ENCODE assay signal across 37 mouse cellular contexts in the genomic region with DNA sequence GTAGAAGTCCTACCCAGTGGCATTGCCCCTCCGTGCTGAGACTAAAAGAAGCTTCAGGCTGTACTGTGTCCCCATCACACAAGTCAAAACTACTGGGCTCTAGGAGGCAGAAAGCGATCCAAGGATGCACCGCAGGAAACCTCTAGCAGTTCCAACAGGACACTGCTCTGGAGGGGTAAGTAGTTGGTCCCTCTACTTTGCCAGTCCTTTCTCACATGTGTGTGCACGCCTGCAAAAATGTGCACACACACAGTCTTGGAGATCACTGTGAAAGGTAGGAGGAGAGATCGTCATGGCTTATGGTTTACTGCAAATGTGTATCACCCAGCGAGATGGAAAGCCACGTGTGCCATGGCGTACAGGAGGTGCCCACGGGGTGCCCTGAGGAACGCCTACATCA. TPM values are rescaled to one million over a fixed set of nuclear protein-coding genes. Genes with fewer than 3 reads are reported as not detected.
"Had no signal": no experiment of that assay in that cellular context is flagged by ENCODE, and none has a peak within 500 bp of the region (broad histone marks: within the 10 kb centered on the region; RNA-seq: fewer than 3 reads in every experiment).

No protein-coding gene starts in this region.

- DNase-seq: liver; liver, embryonic 13.5 days; liver, postnatal 0 days; lung, adult 18-20 months; lung, adult 2 months; lung, embryonic 14.5 days; lung, postnatal 10 days; lung, postnatal 14 days; lung, postnatal 36 days; lung, postnatal 4 days; midbrain, embryonic 14.5 days had no signal

- H3K27me3 ChIP-seq: limb, embryonic 12.5 days; limb, embryonic 13.5 days; limb, embryonic 15.5 days; liver, embryonic 12.5 days; liver, embryonic 13.5 days; liver, embryonic 15.5 days; lung, embryonic 15.5 days; megakaryocyte, embryonic 14.5 days; midbrain, embryonic 12.5 days; midbrain, embryonic 13.5 days; midbrain, embryonic 15.5 days; neural tube, embryonic 12.5 days had no signal

- H3K4me3 ChIP-seq: limb, embryonic 10.5 days; limb, embryonic 12.5 days; limb, embryonic 13.5 days; limb, embryonic 15.5 days; liver, embryonic 12.5 days; liver, embryonic 13.5 days; liver, embryonic 15.5 days; lung, embryonic 15.5 days; megakaryocyte, embryonic 14.5 days; midbrain, embryonic 10.5 days; midbrain, embryonic 12.5 days; midbrain, embryonic 13.5 days; midbrain, embryonic 15.5 days; myocyte; neural tube, embryonic 12.5 days had no signal

- H3K4me1 ChIP-seq: limb, embryonic 10.5 days; limb, embryonic 12.5 days; liver, embryonic 12.5 days; liver, embryonic 13.5 days; liver, embryonic 15.5 days; megakaryocyte, embryonic 14.5 days; midbrain, embryonic 10.5 days; midbrain, embryonic 12.5 days; midbrain, embryonic 13.5 days; midbrain, embryonic 15.5 days; neural tube, embryonic 12.5 days had no signal

- H3K27ac ChIP-seq: limb, embryonic 10.5 days; limb, embryonic 12.5 days; limb, embryonic 13.5 days; limb, embryonic 15.5 days; liver, embryonic 12.5 days; liver, embryonic 13.5 days; liver, embryonic 14.5 days; liver, embryonic 15.5 days; lung, embryonic 15.5 days; macrophage; midbrain, embryonic 10.5 days; midbrain, embryonic 12.5 days; midbrain, embryonic 13.5 days; midbrain, embryonic 15.5 days; neural tube, embryonic 12.5 days had no signal

- ATAC-seq: liver, embryonic 12.5 days; liver, postnatal 0 days; lung, postnatal 0 days; midbrain, embryonic 13.5 days; midbrain, embryonic 15.5 days; midbrain, embryonic 16.5 days had no signal

RNA-seq across cellular contexts. Expression of gene Ccdc190, which starts 24.2 kb away (rescaled TPM):
- total RNA-seq: liver, adult 2 months; megakaryocyte progenitor cell, adult 5-6 weeks; megakaryocyte, adult 5-6 weeks; megakaryocyte-erythroid progenitor cell, adult 5-6 weeks; monocyte, adult 5-6 weeks had no signal
- polyA plus RNA-seq: limb, embryonic 10.5 days; limb, embryonic 11.5 days; limb, embryonic 12.5 days; liver, adult 2 months; liver, embryonic 11.5 days; liver, embryonic 12.5 days; liver, embryonic 13.5 days; liver, embryonic 14.5 days; liver, embryonic 15.5 days; liver, embryonic 16.5 days; liver, postnatal 0 days; lung, embryonic 15.5 days; lung, postnatal 0 days; macrophage; myocyte had no signal
